Mouse (Mus musculus) limb, embryonic 15.5 days (tissue): ENCODE measurements at regions not wholly inside any gene's neighbourhood (a gene's known extent, or its start where the extent isn't known, plus 50 kb on each side); places are given as distances from the start of the nearest gene placed in this dataset.
"Not testable (repeated sequence)": the region's sequence is repeated elsewhere in the genome, so short reads cannot be mapped to it uniquely, and the experiment has no call there.

ENCODE experiments used
- ATAC-seq: fragments of 200-750 bp; cut with Nextera tagmentation; 2 replicates; pipeline ENCODE4 v1.8.0; 2017; ENCODE audit warnings: low read depth, moderate TSS enrichment; ENCODE audit not compliant: insufficient number of reproducible peaks, low FRiP score, low TSS enrichment
- H3K27ac ChIP-seq: fragments of 300-500 bp; sonication (generic); 2 replicates; pipeline ENCODE4 v1.5.1; 2015; ENCODE audit warnings: moderate library complexity, mild to moderate bottlenecking, inconsistent platforms
- H3K27me3 ChIP-seq: fragments of 300-500 bp; sonication (generic); 2 replicates; pipeline ENCODE4 v1.6.1; 2015; ENCODE audit warnings: inconsistent platforms
- H3K36me3 ChIP-seq: fragments of 300-500 bp; sonication (generic); 2 replicates; pipeline ENCODE4 v1.6.1; 2015; ENCODE audit warnings: inconsistent platforms
- H3K4me1 ChIP-seq: fragments of 300-500 bp; sonication (generic); 2 replicates; pipeline ENCODE4 v1.6.1; 2015; ENCODE audit warnings: inconsistent platforms
- H3K4me2 ChIP-seq: fragments of 300-500 bp; sonication (generic); 2 replicates; pipeline ENCODE4 v1.6.1; 2015; ENCODE audit warnings: mild to moderate bottlenecking, inconsistent platforms
- H3K4me3 ChIP-seq: fragments of 300-500 bp; sonication (generic); 2 replicates; pipeline ENCODE4 v1.5.1; 2015; ENCODE audit warnings: mild to moderate bottlenecking, inconsistent platforms
- H3K9ac ChIP-seq: fragments of 300-500 bp; sonication (generic); 2 replicates; pipeline ENCODE4 v1.6.1; 2015; ENCODE audit warnings: inconsistent platforms
- H3K9me3 ChIP-seq: fragments of 300-500 bp; sonication (generic); 2 replicates; pipeline ENCODE4 v1.6.1; 2016; ENCODE audit warnings: inconsistent platforms
- WGBS: fragments of 180-500 bp; shearing (Covaris S2); methylation state at CpG from one replicate; pipeline ENCODE4 v1.1.7; 2015; 5-methylcytosine and 5-hydroxymethylcytosine counted together

DNA sequence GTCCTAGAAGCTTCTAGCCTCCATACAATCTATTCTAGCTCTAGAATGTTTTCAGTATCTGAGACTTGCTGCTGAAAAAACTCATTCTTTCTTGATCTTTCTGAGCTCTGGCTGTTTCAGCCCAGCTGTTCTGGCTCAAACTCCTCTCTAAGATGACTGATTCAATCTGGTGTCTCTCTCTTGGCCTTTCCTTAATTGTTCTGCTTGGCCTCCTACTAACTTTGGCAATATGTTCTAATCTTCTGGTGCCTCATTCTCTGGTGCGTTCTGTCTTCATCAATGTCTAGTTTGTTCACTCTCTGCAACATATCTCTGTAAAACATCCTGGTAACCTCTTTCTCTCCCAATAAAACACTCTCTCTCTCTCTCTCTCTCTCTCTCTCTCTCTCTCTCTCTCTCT, 302.6 kb upstream of the Kdm8 start:
- Histone ChIP-seq H3K4me1 (0 out of 2 replicates have a peak, but pooled peaks cover 3% of the 10 kb centered on the region), H3K9me3 (no peaks in the 10 kb centered on the region), H3K27ac (no peak overlapping the region), H3K4me3 (no peak overlapping the region), H3K27me3 (no peaks in the 10 kb centered on the region), H3K36me3 (no peaks in the 10 kb centered on the region), H3K4me2 (no peak overlapping the region), H3K9ac (no peak overlapping the region)
- 65% methylated on average over 1 of the region's 1 CpGs for WGBS
- no peak for ATAC-seq

DNA sequence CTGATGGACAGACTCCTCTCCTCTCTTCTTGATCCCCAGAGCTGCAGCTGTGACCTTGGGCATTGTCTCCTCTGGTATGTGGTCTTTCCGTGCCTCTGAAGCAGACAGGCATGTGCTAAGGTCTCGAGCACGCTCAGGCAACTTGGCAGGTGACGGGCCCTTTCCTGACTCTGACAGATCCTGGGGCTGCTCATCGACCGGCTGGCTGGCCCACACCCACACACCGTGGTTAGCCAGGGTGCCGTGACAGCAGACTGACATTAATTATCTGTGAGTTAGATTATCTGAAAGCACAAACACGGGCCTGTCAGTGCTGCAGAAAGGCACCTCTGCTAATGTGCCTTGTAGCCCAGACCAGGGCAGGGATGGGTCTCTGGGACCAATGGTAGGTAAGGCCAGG, 298.5 kb upstream of the Kdm8 start:
- 49% methylated on average over 9 of the region's 9 CpGs for WGBS
- ATAC-seq: no peak

DNA sequence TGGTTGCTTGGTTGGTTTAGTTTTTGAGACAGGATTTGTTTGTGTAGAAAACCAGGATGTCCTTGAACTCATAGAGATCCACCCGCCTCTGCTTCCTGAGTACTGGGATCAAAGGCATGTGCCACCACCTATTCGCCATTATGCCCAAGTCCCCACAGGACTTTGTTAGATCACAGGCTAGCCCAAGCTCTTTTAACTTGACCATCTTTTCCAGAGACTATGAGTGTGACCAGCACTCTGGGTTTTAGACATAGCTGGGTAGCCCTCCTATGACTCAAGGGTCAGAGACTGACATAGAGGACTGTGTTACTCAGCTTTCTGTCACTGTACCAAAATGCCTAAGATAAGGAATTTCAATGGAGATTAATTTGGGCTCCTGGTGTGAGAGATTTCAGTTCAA, 295.3 kb upstream of the Kdm8 start:
- Histone ChIP-seq H3K4me2 (no peak overlapping the region), H3K4me1 (no peaks in the 10 kb centered on the region), H3K4me3 (no peak overlapping the region), H3K9me3 (no peaks in the 10 kb centered on the region), H3K27me3 (no peaks in the 10 kb centered on the region), H3K36me3 (no peaks in the 10 kb centered on the region), H3K27ac (no peak overlapping the region), H3K9ac (no peak overlapping the region)
- no peak for ATAC-seq
- WGBS: 91% methylated on average over 2 of the region's 2 CpGs

More for the DNA sequence above, 298.5 kb upstream of the Kdm8 start:
- Histone ChIP-seq H3K9ac (no peak overlapping the region), H3K4me1 (no peaks in the 10 kb centered on the region), H3K9me3 (no peaks in the 10 kb centered on the region), H3K36me3 (no peaks in the 10 kb centered on the region), H3K27ac (no peak overlapping the region), H3K27me3 (no peaks in the 10 kb centered on the region), H3K4me3 (no peak overlapping the region), H3K4me2 (no peak overlapping the region)

DNA sequence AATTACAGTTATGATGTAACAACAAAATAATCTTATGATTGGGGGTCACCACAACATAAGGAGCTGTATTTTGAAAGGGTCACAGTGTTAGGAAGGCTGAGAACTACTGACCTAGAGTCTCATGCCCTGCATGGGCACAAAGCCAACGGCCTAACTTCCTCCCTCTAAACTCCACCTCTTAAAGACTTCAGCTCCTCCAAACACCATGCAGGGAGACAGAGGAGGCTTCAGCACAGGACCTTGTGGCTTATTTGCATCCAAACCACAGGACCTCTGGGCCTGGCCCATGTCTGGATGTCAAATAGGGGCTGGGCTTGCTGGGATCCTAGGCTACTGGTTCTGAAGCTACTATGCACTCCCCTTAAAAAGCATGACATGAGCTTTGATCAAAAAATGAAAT, 294.7 kb upstream of the Kdm8 start:
- 63% methylated on average over 1 of the region's 1 CpGs for WGBS
- H3K4me3 ChIP-seq: no peak overlapping the region
- H3K27me3 ChIP-seq: no peaks in the 10 kb centered on the region
- no peaks in the 10 kb centered on the region for H3K4me1 ChIP-seq
- no peak overlapping the region for H3K4me2 ChIP-seq
- no peak overlapping the region for H3K27ac ChIP-seq
- no peak overlapping the region for H3K9ac ChIP-seq
- ATAC-seq: no peak
- H3K9me3 ChIP-seq: no peaks in the 10 kb centered on the region
- no peaks in the 10 kb centered on the region for H3K36me3 ChIP-seq

DNA sequence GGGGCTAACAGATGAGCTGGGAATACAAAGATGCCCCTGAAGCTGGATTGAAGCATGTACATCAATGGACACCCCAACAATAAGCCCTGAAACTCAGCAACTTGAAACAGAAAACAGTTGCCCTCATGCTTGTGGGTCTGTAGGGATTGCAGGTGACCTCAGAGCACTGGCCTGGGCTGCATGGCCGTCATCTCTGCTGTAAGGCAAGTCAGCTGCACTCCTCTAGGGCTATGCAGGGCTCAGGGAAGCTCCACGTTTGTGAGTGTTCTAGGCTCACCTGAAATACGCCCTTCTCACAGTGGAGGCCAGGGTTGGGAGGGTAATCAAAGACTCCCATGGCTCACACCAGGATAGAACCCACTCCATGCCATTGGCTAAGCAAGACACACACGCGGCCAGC, 292.2 kb upstream of the Kdm8 start:
- WGBS: 87% methylated on average over 5 of the region's 5 CpGs
- Histone ChIP-seq H3K36me3 (no peaks in the 10 kb centered on the region), H3K4me3 (no peak overlapping the region), H3K4me2 (no peak overlapping the region), H3K9me3 (no peaks in the 10 kb centered on the region), H3K9ac (no peak overlapping the region), H3K27ac (no peak overlapping the region), H3K4me1 (0 out of 2 replicates have a peak, but pooled peaks cover 3% of the 10 kb centered on the region), H3K27me3 (no peaks in the 10 kb centered on the region)
- ATAC-seq: no peak

DNA sequence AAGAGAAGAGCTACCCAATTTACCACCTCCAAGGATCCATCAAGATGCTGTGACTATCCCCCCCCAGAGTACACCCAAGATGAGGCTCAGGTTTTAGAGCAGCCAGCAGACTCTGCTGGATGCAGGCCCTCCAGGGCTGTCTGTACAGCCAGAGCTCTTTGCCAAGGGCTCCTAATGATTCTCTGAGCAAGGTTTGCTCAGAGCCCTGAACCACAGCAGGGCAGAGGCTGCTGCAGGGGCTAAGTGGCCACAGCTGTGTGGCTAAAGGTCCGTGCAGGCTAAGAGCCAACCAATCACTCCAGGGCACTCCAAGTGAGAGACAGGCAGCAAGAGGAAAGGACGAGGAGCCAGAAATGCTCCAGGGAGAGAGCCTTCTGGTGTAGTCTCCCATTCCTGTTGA, 289.2 kb upstream of the Kdm8 start:
- Histone ChIP-seq H3K9me3 (no peaks in the 10 kb centered on the region), H3K36me3 (no peaks in the 10 kb centered on the region), H3K27ac (no peak overlapping the region), H3K4me1 (0 out of 2 replicates have a peak, but pooled peaks cover 3% of the 10 kb centered on the region), H3K27me3 (no peaks in the 10 kb centered on the region), H3K4me2 (no peak overlapping the region), H3K9ac (no peak overlapping the region), H3K4me3 (no peak overlapping the region)
- ATAC-seq: no peak
- WGBS: 17% methylated on average over 2 of the region's 2 CpGs

DNA sequence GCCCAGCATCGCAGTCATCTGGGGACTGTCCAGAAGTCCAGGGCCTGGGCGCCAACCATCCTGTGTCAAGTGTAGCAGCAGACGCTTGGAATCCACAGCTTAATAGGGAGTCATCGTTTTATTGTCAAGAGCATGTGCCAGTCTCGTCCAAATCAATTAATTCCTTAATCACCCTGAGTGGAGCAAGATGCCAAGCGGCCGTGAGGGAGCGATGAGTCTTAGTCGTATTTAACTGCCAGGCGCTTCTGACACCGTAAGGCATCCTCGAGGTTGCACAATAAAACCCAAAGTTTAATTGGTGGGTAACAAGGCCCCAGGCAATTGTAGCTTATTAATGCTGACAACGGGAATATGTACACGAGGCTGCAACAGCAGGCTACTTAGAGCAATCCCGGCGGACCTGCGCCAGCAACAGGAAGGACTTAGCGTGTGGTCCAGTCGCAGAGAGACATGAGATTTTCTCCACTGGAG, 277.6 kb upstream of the Kdm8 start:
- Histone ChIP-seq H3K4me2 (no peak overlapping the region), H3K4me3 (no peak overlapping the region), H3K27ac (no peak overlapping the region), H3K9ac (no peak overlapping the region), H3K36me3 (no peaks in the 10 kb centered on the region), H3K27me3 (no peaks in the 10 kb centered on the region), H3K4me1 (no peaks in the 10 kb centered on the region), H3K9me3 (no peaks in the 10 kb centered on the region)
- no peak for ATAC-seq
- 63% methylated on average over 19 of the region's 19 CpGs for WGBS

DNA sequence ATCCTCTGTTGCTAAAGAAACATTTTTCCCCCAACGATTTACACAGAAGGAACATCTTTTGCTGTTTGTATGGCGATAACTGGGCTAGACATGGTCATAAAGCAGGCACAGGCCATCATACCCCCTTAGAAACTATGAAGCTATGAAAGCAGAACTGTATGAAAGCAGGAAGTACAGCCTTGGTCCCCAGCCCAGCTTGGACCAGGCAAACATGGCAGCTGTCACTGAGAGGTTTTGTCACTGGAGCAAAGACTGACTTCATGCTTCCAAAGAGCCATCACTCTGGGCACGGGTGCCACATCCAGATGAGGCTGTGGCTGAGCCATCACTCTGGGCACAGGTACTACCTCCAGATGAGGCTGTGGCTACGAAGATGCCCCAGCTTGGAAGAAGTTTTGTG, 276.8 kb upstream of the Kdm8 start:
- Histone ChIP-seq H3K9me3 (no peaks in the 10 kb centered on the region), H3K4me2 (no peak overlapping the region), H3K36me3 (no peaks in the 10 kb centered on the region), H3K4me1 (no peaks in the 10 kb centered on the region), H3K27ac (no peak overlapping the region), H3K4me3 (no peak overlapping the region), H3K27me3 (no peaks in the 10 kb centered on the region), H3K9ac (no peak overlapping the region)
- ATAC-seq: no peak
- 80% methylated on average over 4 of the region's 4 CpGs for WGBS

DNA sequence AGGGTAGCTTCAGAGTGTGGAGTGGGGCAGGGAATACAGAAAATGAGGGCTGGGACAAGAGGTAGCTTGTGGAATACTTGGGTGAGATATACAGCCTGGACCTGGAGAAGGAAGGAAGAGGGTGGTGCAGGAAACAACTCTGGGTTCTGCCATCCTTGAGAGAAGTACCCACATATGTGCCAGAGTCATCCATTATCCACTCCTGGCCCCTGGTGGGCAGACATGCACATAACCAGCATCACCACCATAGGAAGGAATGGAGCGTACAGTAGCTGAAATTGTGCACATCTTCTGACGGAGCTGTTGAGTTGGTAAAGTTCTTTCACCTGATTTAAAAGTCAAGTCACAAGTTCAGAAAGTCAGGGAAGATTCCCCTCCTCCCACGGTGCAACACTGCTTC, 262.9 kb upstream of the Kdm8 start:
- no peak for ATAC-seq
- Histone ChIP-seq H3K4me3 (no peak overlapping the region), H3K4me2 (no peak overlapping the region), H3K36me3 (no peaks in the 10 kb centered on the region), H3K4me1 (no peaks in the 10 kb centered on the region), H3K27ac (no peak overlapping the region), H3K9me3 (no peaks in the 10 kb centered on the region), H3K9ac (no peak overlapping the region), H3K27me3 (no peaks in the 10 kb centered on the region)
- WGBS: 83% methylated on average over 3 of the region's 3 CpGs

DNA sequence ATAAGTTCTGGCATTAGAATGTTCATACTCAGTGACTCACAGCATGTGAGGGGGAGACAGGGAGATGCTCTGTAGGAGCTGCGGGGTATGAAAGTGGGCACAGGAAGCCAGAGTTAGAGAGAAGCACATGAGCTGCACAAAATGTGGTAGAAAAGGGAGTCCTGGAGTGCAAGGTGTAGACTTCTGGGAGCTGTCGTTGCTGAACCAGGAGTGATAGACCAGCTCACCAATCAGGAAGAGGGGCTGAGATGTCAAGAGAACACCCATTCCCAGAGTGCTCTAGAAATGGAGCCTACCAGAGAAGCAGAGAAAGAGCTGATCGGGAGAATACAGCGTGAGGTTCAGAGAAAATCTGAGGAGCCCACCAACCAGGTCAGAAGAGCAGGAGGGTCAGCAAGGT, 262.2 kb upstream of the Kdm8 start:
- no peaks in the 10 kb centered on the region for H3K4me1 ChIP-seq
- WGBS: 77% methylated on average over 4 of the region's 4 CpGs
- H3K27ac ChIP-seq: no peak overlapping the region
- no peak for ATAC-seq
- H3K4me2 ChIP-seq: no peak overlapping the region
- H3K9me3 ChIP-seq: no peaks in the 10 kb centered on the region
- no peak overlapping the region for H3K9ac ChIP-seq
- no peak overlapping the region for H3K4me3 ChIP-seq
- no peaks in the 10 kb centered on the region for H3K27me3 ChIP-seq
- no peaks in the 10 kb centered on the region for H3K36me3 ChIP-seq

DNA sequence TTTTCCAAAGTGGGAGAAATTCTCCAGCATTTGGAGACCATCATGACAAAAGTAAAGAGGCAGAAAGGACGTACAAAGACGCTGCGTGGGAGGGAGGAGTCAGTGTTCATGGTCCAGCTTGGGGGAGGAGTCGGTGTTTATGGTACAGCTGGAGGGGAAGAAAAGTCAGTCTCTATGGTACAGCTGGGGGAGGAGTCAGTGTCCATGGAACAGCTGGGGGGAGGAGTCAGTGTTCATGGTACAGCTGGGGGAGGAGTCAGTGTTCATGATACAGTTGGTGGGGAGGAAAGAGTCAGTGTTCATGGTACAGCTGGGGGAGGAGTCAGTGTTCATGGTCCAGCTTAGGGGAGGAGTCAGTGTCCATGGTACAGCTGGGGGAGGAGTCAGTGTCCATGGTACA, 261.5 kb upstream of the Kdm8 start:
- not testable (repeated sequence) for H3K9me3 ChIP-seq, ATAC-seq, H3K4me3 ChIP-seq, H3K4me1 ChIP-seq, H3K9ac ChIP-seq, H3K27ac ChIP-seq, H3K4me2 ChIP-seq, H3K36me3 ChIP-seq, H3K27me3 ChIP-seq
- WGBS: 73% methylated on average over 4 of the region's 4 CpGs

DNA sequence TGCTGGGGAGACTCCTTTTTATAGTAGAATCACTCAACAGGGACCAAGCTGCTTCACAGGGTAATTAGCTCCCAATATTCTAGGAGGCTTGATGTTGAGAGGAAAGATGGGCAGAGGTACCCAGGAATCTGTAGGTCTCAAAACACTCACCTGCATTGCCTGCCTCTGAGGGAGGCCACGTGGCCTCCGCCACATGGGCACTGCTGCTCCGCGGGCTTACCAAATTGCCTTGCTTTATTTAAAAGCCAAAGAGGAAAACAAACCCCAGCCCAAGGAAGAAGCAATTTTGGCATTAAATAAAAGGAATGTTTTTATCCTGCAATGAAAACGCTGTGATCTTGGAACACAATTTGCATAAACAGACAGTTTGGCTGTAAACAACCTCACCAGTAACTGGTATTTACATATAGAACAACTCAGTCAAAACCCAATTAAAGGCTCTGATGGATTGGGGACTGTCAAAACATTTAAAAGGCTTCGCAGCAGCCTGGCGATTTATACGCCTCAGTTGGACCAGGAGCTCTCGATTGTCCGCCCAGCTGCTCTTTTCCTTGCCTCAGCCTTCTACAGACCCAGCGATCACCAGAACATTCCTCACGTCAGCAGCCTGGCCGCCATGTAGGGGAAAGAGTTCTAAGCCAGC, 259.3 kb upstream of the Kdm8 start:
- no peak for ATAC-seq
- 74% methylated on average over 13 of the region's 13 CpGs for WGBS
- no peaks in the 10 kb centered on the region for H3K9me3 ChIP-seq
- H3K36me3 ChIP-seq: no peaks in the 10 kb centered on the region
- no peak overlapping the region for H3K4me3 ChIP-seq
- no peak overlapping the region for H3K4me2 ChIP-seq
- H3K9ac ChIP-seq: no peak overlapping the region
- H3K4me1 ChIP-seq: no peaks in the 10 kb centered on the region
- H3K27me3 ChIP-seq: no peaks in the 10 kb centered on the region
- no peak overlapping the region for H3K27ac ChIP-seq
